In the genomic region with DNA sequence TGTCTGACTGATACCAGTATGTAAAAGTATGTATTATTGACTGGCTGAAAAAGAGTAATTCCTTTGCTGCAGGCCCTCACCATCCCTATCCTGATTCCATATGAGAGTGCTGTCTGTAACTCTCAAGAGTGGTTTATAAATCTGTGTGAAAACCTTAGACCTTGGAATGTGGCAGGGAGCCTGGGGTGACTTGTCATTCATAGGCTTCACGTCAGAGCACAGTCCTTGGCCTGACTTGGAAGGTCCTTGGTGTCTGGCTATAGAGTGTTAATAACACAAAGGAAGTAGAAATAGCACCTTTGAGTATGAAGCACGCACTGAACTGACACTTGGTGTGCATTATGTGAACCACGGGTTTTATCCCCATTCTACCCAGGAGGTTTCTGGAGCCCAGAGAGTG, we compare ENCODE assay signal across 12 mouse cellular contexts.
"Had no signal": no experiment of that assay in that cellular context is flagged by ENCODE, and none has a peak within 500 bp of the region (broad histone marks: within the 10 kb centered on the region; RNA-seq: fewer than 3 reads in every experiment).

No protein-coding gene starts in this region.

- DNase-seq: gastrocnemius, postnatal 14 days; gastrocnemius, postnatal 36 days; heart, adult 2 months; heart, postnatal 14 days; heart, postnatal 36 days; kidney, adult 18-20 months; kidney, adult 8-10 months; kidney, postnatal 10 days; kidney, postnatal 25 days; layer of hippocampus, adult 9-11 months; layer of hippocampus, postnatal 36 days; left cerebral cortex, postnatal 4 days had no signal
